Mouse (Mus musculus) hematopoietic stem cell, adult 5-6 weeks (primary cell): ENCODE data around the gene Rai14. TPM values are rescaled to one million over a fixed set of nuclear protein-coding genes. Genes with fewer than 3 reads are reported as not detected.

Source experiments
- ATAC-seq, 2 experiments: fragments of 125-278 bp in 1 of 2; replicated peaks in 1 of 2; 2 replicates each; pipeline ENCODE4 v1.8.0; 2016 to 2017; ENCODE audit warnings: inconsistent platforms in 2 of 2, mild to moderate bottlenecking in 2 of 2, moderate number of reproducible peaks in 2 of 2, low read depth in 1 of 2, moderate TSS enrichment in 1 of 2; ENCODE audit not compliant: low FRiP score in 2 of 2, poor library complexity in 2 of 2, severe bottlenecking in 2 of 2, insufficient read depth in 1 of 2, low TSS enrichment in 1 of 2
- total RNA-seq: library from RNA; stranded (forward); fragments of 172-1452, 232-1000 nt; gene quantifications from 2 replicates; pipeline ENCODE4 v1.2.3, GENCODE M21; 2017

Rai14 gene
- total RNA-seq = 20.3 and 22.8 TPM in 2 replicates

- ATAC-seq = peak; percentile 59 to 61
These were observed at the start of gene Rai14 for GRCm38 (mm10) chr15:10714409-10715138. Rai14 (minus strand) TSS chr15:10714624.

GRCm38 (mm10) chr15:10761441-10761840, 47.0 kb upstream of the Rai14 start:
- no peak for ATAC-seq

GRCm38 (mm10) chr15:10760006-10760405, 45.6 kb upstream of the Rai14 start:
- no peak for ATAC-seq

- no peak for ATAC-seq
These were observed 45.0 kb upstream of the Rai14 start for GRCm38 (mm10) chr15:10759440-10759839.

GRCm38 (mm10) chr15:10758808-10759207, 44.4 kb upstream of the Rai14 start:
- no peak for ATAC-seq

- ATAC-seq = no peak
These were observed 36.7 kb upstream of the Rai14 start for GRCm38 (mm10) chr15:10751141-10751540.

DNA sequence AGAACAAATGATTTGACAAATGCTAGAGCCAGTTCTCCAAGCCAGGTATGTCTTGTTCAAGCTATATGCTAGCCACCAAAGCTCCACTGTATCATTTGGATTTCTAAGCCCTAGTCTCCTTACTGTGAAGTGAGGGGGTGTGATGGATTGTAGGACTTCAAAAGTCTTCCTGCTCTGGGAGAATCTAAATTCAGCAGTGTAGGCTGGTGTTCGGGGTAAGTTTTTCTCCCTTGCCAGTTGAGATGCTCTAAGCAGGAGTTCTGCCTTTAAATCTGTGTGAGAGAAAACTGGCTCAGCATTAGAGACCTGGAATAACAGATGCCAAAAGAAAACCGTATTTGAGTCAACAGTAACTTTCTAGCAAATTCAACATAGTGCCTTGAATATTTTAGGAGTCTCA, 35.9 kb upstream of the Rai14 start:
- ATAC-seq = no peak

GRCm38 (mm10) chr15:10749678-10750077, 35.3 kb upstream of the Rai14 start:
- ATAC-seq = no peak

GRCm38 (mm10) chr15:10747638-10748037, 33.2 kb upstream of the Rai14 start:
- peak; percentile 27 to 42; a peak in 2 of 4 replicates for ATAC-seq

DNA sequence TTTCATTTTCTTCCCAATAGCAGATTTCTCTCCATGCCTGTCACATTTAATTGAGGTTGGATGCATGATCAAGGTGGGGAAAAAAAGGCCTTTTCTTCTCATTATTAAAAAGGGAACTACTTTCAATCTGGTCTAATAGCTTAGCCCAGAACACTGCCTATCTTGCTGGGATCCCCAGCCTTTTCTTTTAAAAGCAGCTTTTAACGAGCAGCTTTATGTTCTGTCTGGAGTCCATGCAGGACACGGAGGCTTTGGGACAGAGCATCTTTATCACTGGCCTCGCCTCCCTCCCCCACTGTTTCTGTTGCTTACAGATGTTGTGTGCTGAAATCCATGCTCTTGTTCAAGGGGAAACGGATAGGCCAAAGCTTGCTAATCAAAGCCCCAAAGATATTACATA, 32.8 kb upstream of the Rai14 start:
- no peak for ATAC-seq

- no peak for ATAC-seq
These were observed 32.1 kb upstream of the Rai14 start for GRCm38 (mm10) chr15:10746303-10747051.

DNA sequence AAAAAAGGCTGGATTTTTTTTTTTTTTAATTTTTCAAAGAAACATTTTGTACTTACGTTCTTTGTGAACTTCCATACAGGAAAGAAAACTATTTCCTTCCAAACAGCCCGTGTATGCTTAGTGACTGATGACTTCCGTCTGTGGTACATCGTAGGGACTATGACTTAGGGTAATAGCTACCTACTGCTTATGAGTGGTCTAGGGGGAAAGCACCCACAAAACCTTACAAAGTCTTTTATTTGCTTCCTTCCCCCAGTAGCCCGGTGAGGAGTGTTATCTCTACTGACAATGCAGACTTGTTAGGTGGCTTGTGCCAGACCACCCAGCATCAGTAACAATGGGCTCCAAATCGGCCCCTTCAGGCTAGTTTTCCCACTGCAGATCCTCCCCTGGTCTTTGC, 28.0 kb upstream of the Rai14 start:
- peak; percentile 72 to 76 for ATAC-seq

DNA sequence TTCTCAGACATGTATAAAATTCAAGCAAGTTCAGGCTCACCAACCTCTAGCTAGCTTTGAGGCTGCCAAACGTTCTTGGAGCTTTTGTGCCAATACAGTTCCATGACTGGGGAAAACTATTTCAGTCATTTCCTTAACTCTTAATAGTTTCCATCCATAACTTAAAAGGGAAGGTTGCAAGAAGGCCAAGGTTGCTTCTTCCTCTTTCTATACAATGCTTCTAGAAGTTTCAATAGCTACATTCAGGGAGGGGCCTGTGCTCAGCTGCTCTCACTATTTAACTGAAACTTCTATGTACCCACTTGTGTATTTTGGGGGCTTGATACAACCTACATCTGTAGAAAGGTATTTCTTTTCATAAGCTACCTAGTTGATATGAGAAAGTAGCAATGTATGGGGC, 24.9 kb upstream of the Rai14 start:
- no peak for ATAC-seq

DNA sequence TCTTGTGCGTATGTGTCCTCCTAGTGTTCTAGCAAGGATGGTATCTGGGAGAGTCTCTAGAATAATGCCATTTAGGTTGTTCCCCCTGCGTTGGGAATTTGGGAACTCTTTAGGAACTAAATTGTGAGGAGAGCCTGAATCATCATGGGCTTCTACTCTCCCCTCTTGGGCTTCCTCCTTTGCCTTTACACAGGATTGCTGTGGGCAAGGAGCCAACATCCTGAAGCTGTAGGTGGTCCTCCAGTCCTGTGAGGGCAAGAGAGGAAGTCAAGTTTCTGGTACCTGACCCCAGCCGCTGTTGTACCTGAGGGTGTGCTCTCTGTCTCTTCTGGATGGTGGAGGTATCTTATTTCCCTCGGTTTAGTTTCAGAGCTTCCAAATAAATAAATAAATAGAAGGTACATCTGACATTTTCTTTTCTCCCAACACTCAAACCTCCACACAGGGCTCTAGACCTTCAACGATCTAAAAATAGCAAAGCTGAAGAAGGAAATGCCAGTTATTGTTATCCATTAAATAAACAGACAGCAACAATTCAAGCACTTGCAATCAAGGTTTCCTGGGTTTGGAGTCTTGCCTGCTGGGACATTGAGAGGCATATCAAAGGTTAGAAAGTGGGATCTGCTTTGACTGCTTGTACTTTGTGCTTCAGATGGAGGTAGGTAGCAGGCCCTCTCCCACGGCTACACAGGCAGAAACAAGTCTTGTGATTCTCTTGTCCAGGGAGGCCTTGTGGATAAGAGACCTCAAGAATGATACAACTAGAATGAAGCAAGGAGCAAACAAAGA, 24.1 kb upstream of the Rai14 start:
- ATAC-seq = no peak

- ATAC-seq = no peak
These were observed 21.5 kb upstream of the Rai14 start for GRCm38 (mm10) chr15:10735948-10736347.

GRCm38 (mm10) chr15:10735216-10735615, 20.8 kb upstream of the Rai14 start:
- no peak for ATAC-seq

DNA sequence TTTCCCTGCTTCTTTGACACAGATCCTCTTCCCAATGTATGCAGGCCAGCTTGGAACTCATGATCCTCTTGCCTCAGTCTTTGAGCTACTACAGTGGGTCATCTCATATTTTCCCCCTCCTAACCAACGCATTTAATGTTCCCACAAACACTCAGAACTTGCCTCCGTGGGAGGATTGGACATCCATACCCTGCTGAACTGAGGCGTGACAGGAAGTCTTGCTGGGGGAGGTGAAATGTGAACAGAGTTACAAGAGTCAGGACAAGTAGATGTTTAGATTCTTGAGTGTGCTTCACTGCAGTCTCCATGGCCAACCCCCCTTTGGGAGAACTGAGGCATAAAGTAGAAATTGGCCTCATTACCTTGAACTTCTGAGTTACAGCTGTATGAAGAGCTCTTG, 17.0 kb upstream of the Rai14 start:
- no peak for ATAC-seq

DNA sequence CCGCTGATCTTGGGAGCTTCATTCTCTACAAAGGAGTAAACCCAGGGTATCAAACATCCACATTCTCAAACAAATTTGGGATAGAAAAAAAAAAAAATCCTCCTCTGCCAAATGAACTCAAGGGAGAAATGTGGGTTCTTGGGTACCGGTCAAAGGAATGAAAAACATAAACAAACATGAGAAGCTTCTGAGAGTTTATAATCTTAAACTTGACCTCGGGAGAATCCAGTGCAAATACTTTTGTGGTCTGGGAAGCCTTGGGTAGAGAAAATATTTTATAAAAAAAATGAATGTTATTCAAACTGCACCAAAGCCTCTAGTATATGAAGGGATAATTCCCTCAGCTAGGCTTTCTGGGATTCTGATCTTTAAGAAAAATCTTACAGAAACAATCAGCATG, 11.8 kb upstream of the Rai14 start:
- no peak for ATAC-seq
